Mouse (Mus musculus): ENCODE results near the gene Spire2. TPM values are rescaled to one million over a fixed set of nuclear protein-coding genes. Genes with fewer than 3 reads are reported as not detected.

The Spire2 gene
- polyA plus RNA-seq, 1 experiment from 2014 or later = 2.7 TPM

GRCm38 (mm10) chr8:123352786-123353185 is 20.3 kb downstream of the Spire2 start:
- Histone ChIP-seq H3K4me3 (replicated peaks; ENCODE audit: low read length) (no peak overlapping the region), H3K36me3 (ENCODE audit: control insufficient read depth, insufficient read depth, low read length) (no peaks in the 10 kb centered on the region), H3K4me2 (ENCODE audit: low read depth, low read length) (no peak overlapping the region), H3K27ac (ENCODE audit: low read length) (no peak overlapping the region), H3K9me3 (replicated peaks; ENCODE audit: control insufficient read depth, low read length) (no peaks in the 10 kb centered on the region), H3K27me3 (ENCODE audit: control insufficient read depth, insufficient read depth, low read length) (0 out of 2 replicates have a peak, but pooled peaks cover 3% of the 10 kb centered on the region), H3K9ac (ENCODE audit: low read length) (no peak overlapping the region), H3K4me1 (ENCODE audit: control insufficient read depth, insufficient read depth, low read length) (peaks cover 16% of the 10 kb centered on the region)
- ATAC-seq (ENCODE audit: insufficient read depth, low FRiP score) = peak; percentile 39; the same call in 1 of the 2 replicates
- 43% methylated on average over 13 of the region's 13 CpGs for WGBS

DNA sequence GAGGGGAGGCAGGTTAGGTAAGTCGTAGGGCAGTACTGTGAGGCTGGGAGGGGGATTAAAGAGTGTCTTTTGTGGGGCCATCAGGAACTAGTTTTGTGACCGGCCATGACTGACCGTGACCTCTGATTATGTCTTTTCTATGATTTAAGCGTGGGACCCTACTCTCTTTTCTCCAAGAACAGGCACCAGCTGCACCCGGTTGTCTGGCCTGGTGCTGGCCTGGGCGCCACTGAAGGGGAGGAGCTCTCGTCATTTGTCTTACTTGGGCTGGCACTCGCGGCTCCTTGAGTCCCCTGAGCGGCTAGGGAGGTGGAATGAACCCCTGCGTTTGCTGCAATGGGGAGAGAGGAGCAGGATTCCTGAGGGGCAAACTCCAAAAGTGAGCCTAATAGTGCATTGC is 20.7 kb downstream of the Spire2 start:
- Histone ChIP-seq H3K9ac (ENCODE audit: low read length) (no peak overlapping the region), H3K4me3 (replicated peaks; ENCODE audit: low read length) (no peak overlapping the region), H3K4me1 (ENCODE audit: control insufficient read depth, insufficient read depth, low read length) (peaks cover 12% of the 10 kb centered on the region), H3K27me3 (ENCODE audit: control insufficient read depth, insufficient read depth, low read length) (0 out of 2 replicates have a peak, but pooled peaks cover 3% of the 10 kb centered on the region), H3K36me3 (ENCODE audit: control insufficient read depth, insufficient read depth, low read length) (no peaks in the 10 kb centered on the region), H3K27ac (ENCODE audit: low read length) (no peak overlapping the region), H3K9me3 (replicated peaks; ENCODE audit: control insufficient read depth, low read length) (no peaks in the 10 kb centered on the region), H3K4me2 (ENCODE audit: low read depth, low read length) (no peak overlapping the region)
- no peak for ATAC-seq (ENCODE audit: insufficient read depth, low FRiP score)
- 31% methylated on average over 11 of the region's 11 CpGs for WGBS

DNA sequence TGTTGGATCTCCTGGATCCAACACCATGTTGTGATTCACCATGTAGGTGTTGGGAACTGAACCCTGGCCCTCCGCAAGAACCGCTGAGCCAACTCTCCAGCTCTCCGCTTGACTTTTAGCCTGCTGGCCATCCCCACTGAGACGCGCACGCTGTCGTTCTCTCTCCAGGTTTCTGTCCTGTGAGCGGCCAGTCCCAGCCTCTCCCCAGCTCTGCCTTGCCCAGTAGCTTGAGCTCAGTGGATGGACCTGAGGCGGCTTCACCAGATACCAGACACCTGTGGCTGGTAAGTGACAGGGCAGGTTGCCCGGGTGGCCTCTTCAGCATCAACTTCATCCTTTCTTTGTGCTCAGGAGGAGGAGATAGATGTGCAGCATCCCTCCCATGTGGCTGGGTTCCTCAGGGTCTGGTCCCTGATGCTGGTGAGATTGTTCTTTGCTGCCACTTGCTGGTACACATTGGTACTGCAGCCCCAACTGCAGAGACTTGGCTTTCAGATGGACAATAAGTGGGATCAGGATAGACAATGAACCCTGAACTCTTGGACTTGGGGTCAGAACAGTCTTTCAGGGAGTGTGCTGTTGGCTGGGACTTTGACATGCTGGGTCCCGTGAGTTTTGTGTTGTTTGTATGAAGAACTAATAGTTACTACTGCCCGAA is 28.7 kb downstream of the Spire2 start:
- H3K9ac ChIP-seq (ENCODE audit: low read length) = no peak overlapping the region
- no peaks in the 10 kb centered on the region for H3K4me1 ChIP-seq (ENCODE audit: control insufficient read depth, insufficient read depth, low read length)
- no peaks in the 10 kb centered on the region for H3K36me3 ChIP-seq (ENCODE audit: control insufficient read depth, insufficient read depth, low read length)
- peak; percentile 33; the same call in 1 of the 2 replicates for ATAC-seq (ENCODE audit: insufficient read depth, low FRiP score)
- H3K27ac ChIP-seq (ENCODE audit: low read length) = no peak overlapping the region
- no peak overlapping the region for H3K4me3 ChIP-seq (replicated peaks; ENCODE audit: low read length)
- H3K4me2 ChIP-seq (ENCODE audit: low read depth, low read length) = no peak overlapping the region
- no peaks in the 10 kb centered on the region for H3K9me3 ChIP-seq (replicated peaks; ENCODE audit: control insufficient read depth, low read length)
- WGBS = 47% methylated on average over 12 of the region's 12 CpGs
- H3K27me3 ChIP-seq (ENCODE audit: control insufficient read depth, insufficient read depth, low read length) = no peaks in the 10 kb centered on the region

- peak within 1 kb of the TSS; percentile 72 for H3K4me2 ChIP-seq (ENCODE audit: low read depth, low read length)
- peak within 1 kb of the TSS; percentile 97 for H3K4me3 ChIP-seq (replicated peaks; ENCODE audit: low read length)
- ATAC-seq (ENCODE audit: insufficient read depth, low FRiP score) = peak; percentile 91
- peaks cover 13% of the 10 kb centered on the region for H3K4me1 ChIP-seq (ENCODE audit: control insufficient read depth, insufficient read depth, low read length)
- H3K27ac ChIP-seq (ENCODE audit: low read length) = peak within 1 kb of the TSS; percentile 98
- H3K36me3 ChIP-seq (ENCODE audit: control insufficient read depth, insufficient read depth, low read length) = no peaks in the 10 kb centered on the region
- no peaks in the 10 kb centered on the region for H3K9me3 ChIP-seq (replicated peaks; ENCODE audit: control insufficient read depth, low read length)
- H3K9ac ChIP-seq (ENCODE audit: low read length) = peak within 1 kb of the TSS; percentile 97
- WGBS = under 1% methylated on average over 75 of the region's 75 CpGs
- H3K27me3 ChIP-seq (ENCODE audit: control insufficient read depth, insufficient read depth, low read length) = no peaks in the 10 kb centered on the region
These were observed 41.1 kb downstream of the Spire2 start, which contains the start of gene Tcf25 for GRCm38 (mm10) chr8:123373403-123374238. Gene Tcf25 (plus strand): TSS chr8:123373753.

DNA sequence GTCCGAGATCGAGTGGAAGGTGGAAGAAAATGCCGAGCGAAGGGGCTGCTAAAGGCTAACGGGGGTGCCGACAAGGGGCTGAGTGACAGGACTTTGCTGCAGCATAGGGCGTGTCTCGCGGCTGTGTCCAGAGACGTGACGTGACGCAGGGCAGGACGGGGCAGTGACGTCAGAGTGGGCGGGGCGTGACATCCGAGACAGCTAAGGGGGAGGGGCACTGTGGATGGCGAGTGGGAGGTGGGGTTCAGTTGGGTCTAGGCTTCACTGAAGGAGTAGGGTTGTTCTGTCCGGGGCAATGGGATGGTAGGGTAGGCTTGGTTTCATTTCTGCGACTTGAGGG is 41.7 kb downstream of the Spire2 start:
- ATAC-seq (ENCODE audit: insufficient read depth, low FRiP score) = peak; percentile 86
- Histone ChIP-seq H3K9me3 (replicated peaks; ENCODE audit: control insufficient read depth, low read length) (no peaks in the 10 kb centered on the region), H3K27ac (ENCODE audit: low read length) (peak overlapping the region; percentile 98), H3K36me3 (ENCODE audit: control insufficient read depth, insufficient read depth, low read length) (no peaks in the 10 kb centered on the region), H3K4me1 (ENCODE audit: control insufficient read depth, insufficient read depth, low read length) (peaks cover 13% of the 10 kb centered on the region), H3K4me2 (ENCODE audit: low read depth, low read length) (peak overlapping the region; percentile 72), H3K27me3 (ENCODE audit: control insufficient read depth, insufficient read depth, low read length) (no peaks in the 10 kb centered on the region), H3K9ac (ENCODE audit: low read length) (peak overlapping the region; percentile 97), H3K4me3 (replicated peaks; ENCODE audit: low read length) (peak overlapping the region; percentile 97)
- WGBS = under 1% methylated on average over 20 of the region's 20 CpGs

DNA sequence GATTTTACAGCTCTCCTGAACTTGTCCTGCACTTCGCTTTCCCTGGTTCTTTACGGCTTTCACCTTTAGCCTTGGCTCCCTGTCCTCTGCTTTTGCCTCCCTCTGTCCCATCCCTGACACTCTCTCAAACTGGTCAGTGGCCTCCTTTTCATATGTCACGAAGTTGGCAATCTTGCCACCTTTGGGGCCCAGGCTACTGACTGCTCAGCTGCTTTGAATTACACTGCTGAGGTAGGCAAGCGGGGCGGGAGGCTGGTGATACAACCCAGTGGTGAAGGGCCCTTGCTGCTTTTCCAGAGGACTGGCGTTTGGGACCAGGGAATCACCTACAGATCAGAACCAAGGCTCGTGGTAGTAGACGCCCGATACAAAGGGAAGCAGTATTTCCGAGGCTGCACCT is 43.2 kb downstream of the Spire2 start:
- Histone ChIP-seq H3K9me3 (replicated peaks; ENCODE audit: control insufficient read depth, low read length) (no peaks in the 10 kb centered on the region), H3K4me3 (replicated peaks; ENCODE audit: low read length) (no peak overlapping the region), H3K27me3 (ENCODE audit: control insufficient read depth, insufficient read depth, low read length) (no peaks in the 10 kb centered on the region), H3K4me1 (ENCODE audit: control insufficient read depth, insufficient read depth, low read length) (peaks cover 13% of the 10 kb centered on the region), H3K9ac (ENCODE audit: low read length) (no peak overlapping the region), H3K27ac (ENCODE audit: low read length) (no peak overlapping the region), H3K36me3 (ENCODE audit: control insufficient read depth, insufficient read depth, low read length) (no peaks in the 10 kb centered on the region), H3K4me2 (ENCODE audit: low read depth, low read length) (no peak overlapping the region)
- no peak for ATAC-seq (ENCODE audit: insufficient read depth, low FRiP score)
- 80% methylated on average over 10 of the region's 10 CpGs for WGBS

GRCm38 (mm10) chr8:123376106-123376505 is 43.6 kb downstream of the Spire2 start:
- no peaks in the 10 kb centered on the region for H3K9me3 ChIP-seq (replicated peaks; ENCODE audit: control insufficient read depth, low read length)
- H3K27me3 ChIP-seq (ENCODE audit: control insufficient read depth, insufficient read depth, low read length) = no peaks in the 10 kb centered on the region
- no peaks in the 10 kb centered on the region for H3K36me3 ChIP-seq (ENCODE audit: control insufficient read depth, insufficient read depth, low read length)
- peaks cover 13% of the 10 kb centered on the region for H3K4me1 ChIP-seq (ENCODE audit: control insufficient read depth, insufficient read depth, low read length)
- no peak overlapping the region for H3K4me2 ChIP-seq (ENCODE audit: low read depth, low read length)
- no peak overlapping the region for H3K27ac ChIP-seq (ENCODE audit: low read length)
- 77% methylated on average over 8 of the region's 8 CpGs for WGBS
- no peak for ATAC-seq (ENCODE audit: insufficient read depth, low FRiP score)
- no peak overlapping the region for H3K9ac ChIP-seq (ENCODE audit: low read length)
- no peak overlapping the region for H3K4me3 ChIP-seq (replicated peaks; ENCODE audit: low read length)

- WGBS = 92% methylated on average over 4 of the region's 4 CpGs
- Histone ChIP-seq H3K9ac (ENCODE audit: low read length) (no peak overlapping the region), H3K4me2 (ENCODE audit: low read depth, low read length) (no peak overlapping the region), H3K4me3 (replicated peaks; ENCODE audit: low read length) (no peak overlapping the region), H3K4me1 (ENCODE audit: control insufficient read depth, insufficient read depth, low read length) (no peaks in the 10 kb centered on the region), H3K9me3 (replicated peaks; ENCODE audit: control insufficient read depth, low read length) (no peaks in the 10 kb centered on the region), H3K27me3 (ENCODE audit: control insufficient read depth, insufficient read depth, low read length) (no peaks in the 10 kb centered on the region), H3K27ac (ENCODE audit: low read length) (no peak overlapping the region), H3K36me3 (ENCODE audit: control insufficient read depth, insufficient read depth, low read length) (peaks cover 35% of the 10 kb centered on the region)
- no peak for ATAC-seq (ENCODE audit: insufficient read depth, low FRiP score)
These were observed 49.2 kb downstream of the Spire2 start for GRCm38 (mm10) chr8:123381711-123382110.

DNA sequence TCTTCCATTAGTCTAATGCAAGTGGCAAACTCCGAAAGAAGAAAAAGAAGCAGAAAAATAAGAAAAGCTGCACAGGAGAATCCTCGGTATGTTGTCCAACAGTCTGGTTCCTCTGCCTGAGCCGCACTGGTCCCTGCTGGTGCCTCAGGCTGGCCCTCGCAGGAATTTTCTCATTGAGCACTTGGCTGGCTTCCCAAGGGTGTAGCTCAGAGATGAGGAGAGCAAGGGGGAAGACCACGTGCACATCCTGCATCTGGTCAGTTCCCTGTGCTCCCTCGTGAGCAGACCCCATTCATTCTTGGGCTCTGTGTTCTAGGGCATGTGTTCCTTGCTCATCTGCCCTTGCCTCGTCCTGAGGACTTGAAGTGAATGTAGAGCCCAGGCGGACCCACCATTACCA is 50.0 kb downstream of the Spire2 start:
- Histone ChIP-seq H3K27me3 (ENCODE audit: control insufficient read depth, insufficient read depth, low read length) (no peaks in the 10 kb centered on the region), H3K4me1 (ENCODE audit: control insufficient read depth, insufficient read depth, low read length) (no peaks in the 10 kb centered on the region), H3K9ac (ENCODE audit: low read length) (no peak overlapping the region), H3K27ac (ENCODE audit: low read length) (no peak overlapping the region), H3K9me3 (replicated peaks; ENCODE audit: control insufficient read depth, low read length) (no peaks in the 10 kb centered on the region), H3K36me3 (ENCODE audit: control insufficient read depth, insufficient read depth, low read length) (peaks cover 35% of the 10 kb centered on the region), H3K4me2 (ENCODE audit: low read depth, low read length) (no peak overlapping the region), H3K4me3 (replicated peaks; ENCODE audit: low read length) (no peak overlapping the region)
- 79% methylated on average over 8 of the region's 8 CpGs for WGBS
- no peak for ATAC-seq (ENCODE audit: insufficient read depth, low FRiP score)

All from stomach, embryonic 16.5 days (tissue).